Mouse (Mus musculus) heart, embryonic 15.5 days (tissue): ENCODE data around the gene Gtsf1. TPM values are rescaled to one million over a fixed set of nuclear protein-coding genes. Genes with fewer than 3 reads are reported as not detected.
A peak's percentile ranks its signal among the peaks of the same experiment; 100 is the strongest.
"Not testable (repeated sequence)": the region's sequence is repeated elsewhere in the genome, so short reads cannot be mapped to it uniquely, and the experiment has no call there.

Experiments used
- ATAC-seq: fragments of 200-750 bp; cut with Nextera tagmentation; replicated peaks from 2 replicates; pipeline ENCODE4 v1.8.0; 2017; ENCODE audit warnings: low read depth, moderate TSS enrichment; ENCODE audit not compliant: insufficient number of reproducible peaks, insufficient read depth, low FRiP score
- H3K27ac ChIP-seq: fragments of 300-500 bp; sonication (generic); 2 replicates; pipeline ENCODE4 v1.5.1; 2015; ENCODE audit warnings: mild to moderate bottlenecking, inconsistent platforms
- H3K27me3 ChIP-seq: fragments of 300-500 bp; sonication (generic); 2 replicates; pipeline ENCODE4 v1.6.1; 2015; ENCODE audit warnings: inconsistent platforms
- H3K36me3 ChIP-seq: fragments of 300-500 bp; sonication (generic); 2 replicates; pipeline ENCODE4 v1.6.1; 2015; ENCODE audit warnings: mild to moderate bottlenecking, inconsistent platforms
- H3K4me1 ChIP-seq: fragments of 300-500 bp; sonication (generic); replicated peaks from 2 replicates; pipeline ENCODE4 v1.6.1; 2015; ENCODE audit warnings: inconsistent platforms
- H3K4me2 ChIP-seq: fragments of 300-500 bp; sonication (generic); 2 replicates; pipeline ENCODE4 v1.6.1; 2015; ENCODE audit warnings: inconsistent platforms, mild to moderate bottlenecking, moderate library complexity
- H3K4me3 ChIP-seq: fragments of 300-500 bp; sonication (generic); 2 replicates; pipeline ENCODE4 v1.5.1; 2015; ENCODE audit warnings: mild to moderate bottlenecking, inconsistent platforms
- H3K9ac ChIP-seq: fragments of 300-500 bp; sonication (generic); 2 replicates; pipeline ENCODE4 v1.6.1; 2015; ENCODE audit warnings: mild to moderate bottlenecking, inconsistent platforms
- H3K9me3 ChIP-seq: fragments of 300-500 bp; sonication (generic); replicated peaks from 2 replicates; pipeline ENCODE4 v1.6.1; 2016; ENCODE audit warnings: inconsistent platforms
- WGBS: fragments of 180-500 bp; shearing (Covaris S2); methylation state at CpG from one replicate; pipeline ENCODE4 v1.1.7; 2015; ENCODE audit warnings: mixed read lengths; 5-methylcytosine and 5-hydroxymethylcytosine counted together
- polyA plus RNA-seq: library from polyadenylated mRNA; unstranded; fragments of >200 nt; fragmentation: Nextera tagmentation; extraction: Ambion mirVana; gene quantifications from 2 replicates; pipeline ENCODE4 v1.2.1, GENCODE M21; 2015

Gene Gtsf1
- polyA plus RNA-seq, 1 experiment from 2014 or later, result 32.6 TPM

- WGBS, result 44% methylated on average over 2 of the region's 2 CpGs
- Histone ChIP-seq H3K4me2 (no peak overlapping the region), H3K4me3 (no peak overlapping the region), H3K9ac (no peak overlapping the region), H3K9me3 (no peaks in the 10 kb centered on the region), H3K27ac (no peak overlapping the region), H3K4me1 (0 out of 2 replicates have a peak, but pooled peaks cover 3% of the 10 kb centered on the region), H3K27me3 (no peaks in the 10 kb centered on the region), H3K36me3 (no peaks in the 10 kb centered on the region)
- ATAC-seq, result no peak
Observed at GRCm38 (mm10) chr15:103427017-103427416, 3.3 kb downstream of the Gtsf1 start.

- not testable (repeated sequence) for ATAC-seq, H3K36me3 ChIP-seq, H3K9me3 ChIP-seq, H3K4me2 ChIP-seq, H3K9ac ChIP-seq, H3K27ac ChIP-seq, H3K4me1 ChIP-seq, H3K4me3 ChIP-seq, H3K27me3 ChIP-seq
- 83% methylated on average over 3 of the region's 3 CpGs for WGBS
Observed at GRCm38 (mm10) chr15:103405586-103405985, 24.7 kb downstream of the Gtsf1 start.

- Histone ChIP-seq H3K27me3 (no peaks in the 10 kb centered on the region), H3K27ac (no peak overlapping the region), H3K9ac (no peak overlapping the region), H3K4me2 (no peak overlapping the region), H3K4me3 (no peak overlapping the region), H3K9me3 (no peaks in the 10 kb centered on the region), H3K4me1 (no peaks in the 10 kb centered on the region), H3K36me3 (no peaks in the 10 kb centered on the region)
- ATAC-seq, result no peak
- 88% methylated on average over 5 of the region's 5 CpGs for WGBS
Observed at GRCm38 (mm10) chr15:103401361-103401760, 28.9 kb downstream of the Gtsf1 start.

DNA sequence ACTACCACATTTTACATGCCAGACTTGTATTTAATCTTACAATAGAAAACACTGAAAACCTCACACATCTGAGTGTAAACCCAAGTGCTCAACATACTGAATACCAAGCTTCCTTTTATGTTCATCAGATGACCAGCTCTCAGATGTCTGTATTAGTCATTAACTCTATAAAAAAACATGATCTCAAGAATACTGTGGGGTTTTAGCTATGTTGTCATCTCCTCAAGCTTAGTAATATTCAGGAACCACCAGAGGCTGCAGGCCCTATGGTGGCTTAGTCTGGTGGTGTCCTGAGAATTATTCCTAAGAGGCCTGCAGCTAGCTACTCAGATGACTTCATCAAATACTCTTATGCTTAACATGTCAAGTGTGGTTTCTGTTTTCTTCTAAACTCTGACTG, 36.7 kb downstream of the Gtsf1 start:
- Histone ChIP-seq H3K4me3 (no peak overlapping the region), H3K9me3 (no peaks in the 10 kb centered on the region), H3K27me3 (no peaks in the 10 kb centered on the region), H3K4me1 (no peaks in the 10 kb centered on the region), H3K4me2 (no peak overlapping the region), H3K27ac (no peak overlapping the region), H3K36me3 (no peaks in the 10 kb centered on the region), H3K9ac (no peak overlapping the region)
- no peak for ATAC-seq

- H3K4me1 ChIP-seq, result peaks cover 13% of the 10 kb centered on the region
- no peak overlapping the region for H3K4me2 ChIP-seq
- no peak overlapping the region for H3K9ac ChIP-seq
- 44% methylated on average over 4 of the region's 4 CpGs for WGBS
- no peak overlapping the region for H3K4me3 ChIP-seq
- H3K27ac ChIP-seq, result no peak overlapping the region
- no peaks in the 10 kb centered on the region for H3K27me3 ChIP-seq
- no peaks in the 10 kb centered on the region for H3K9me3 ChIP-seq
- ATAC-seq, result no peak
- H3K36me3 ChIP-seq, result no peaks in the 10 kb centered on the region
Observed at GRCm38 (mm10) chr15:103388556-103389145, 41.6 kb downstream of the Gtsf1 start.

DNA sequence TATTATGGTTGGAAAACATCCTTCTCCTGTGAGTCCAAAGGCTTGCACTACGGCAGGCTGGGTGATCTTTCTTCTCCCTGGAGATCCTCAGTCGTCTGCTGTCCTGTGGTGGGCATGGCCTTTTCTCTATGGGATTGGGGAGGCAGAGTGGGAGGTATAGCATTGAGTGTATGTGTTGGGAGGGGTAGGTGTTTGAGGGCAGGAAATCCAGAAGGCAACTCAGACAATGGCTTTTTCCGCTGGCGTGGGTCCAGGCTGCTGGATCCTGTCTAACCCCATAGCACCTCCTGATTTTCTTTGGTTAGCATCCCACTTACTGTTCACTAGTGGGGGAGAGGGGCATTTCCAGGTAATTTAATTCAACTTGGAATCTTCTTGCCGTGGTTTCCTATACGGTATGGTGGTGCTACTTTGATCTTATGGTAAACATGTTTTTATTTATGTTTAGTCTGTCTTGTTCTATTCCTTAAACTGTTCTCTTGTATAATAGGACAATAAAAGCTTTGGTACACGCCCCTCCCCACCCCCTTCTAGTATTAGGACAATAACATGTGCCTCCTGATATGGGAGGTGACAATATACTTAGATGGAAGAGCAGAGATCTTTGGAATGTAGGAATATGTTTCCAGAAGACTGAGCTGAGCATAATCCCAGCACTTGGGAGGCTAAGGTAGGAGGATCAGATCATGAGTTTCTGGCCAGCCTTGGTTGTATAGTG, 46.3 kb downstream of the Gtsf1 start:
- Histone ChIP-seq H3K36me3 (no peaks in the 10 kb centered on the region), H3K9me3 (no peaks in the 10 kb centered on the region), H3K9ac (no peak overlapping the region), H3K27me3 (no peaks in the 10 kb centered on the region), H3K4me3 (peak overlapping the region; percentile 16), H3K4me2 (peak overlapping the region; percentile 19), H3K27ac (peak overlapping the region; percentile 78), H3K4me1 (peaks cover 34% of the 10 kb centered on the region)
- 54% methylated on average over 7 of the region's 7 CpGs for WGBS
- ATAC-seq, result peak; percentile 59

DNA sequence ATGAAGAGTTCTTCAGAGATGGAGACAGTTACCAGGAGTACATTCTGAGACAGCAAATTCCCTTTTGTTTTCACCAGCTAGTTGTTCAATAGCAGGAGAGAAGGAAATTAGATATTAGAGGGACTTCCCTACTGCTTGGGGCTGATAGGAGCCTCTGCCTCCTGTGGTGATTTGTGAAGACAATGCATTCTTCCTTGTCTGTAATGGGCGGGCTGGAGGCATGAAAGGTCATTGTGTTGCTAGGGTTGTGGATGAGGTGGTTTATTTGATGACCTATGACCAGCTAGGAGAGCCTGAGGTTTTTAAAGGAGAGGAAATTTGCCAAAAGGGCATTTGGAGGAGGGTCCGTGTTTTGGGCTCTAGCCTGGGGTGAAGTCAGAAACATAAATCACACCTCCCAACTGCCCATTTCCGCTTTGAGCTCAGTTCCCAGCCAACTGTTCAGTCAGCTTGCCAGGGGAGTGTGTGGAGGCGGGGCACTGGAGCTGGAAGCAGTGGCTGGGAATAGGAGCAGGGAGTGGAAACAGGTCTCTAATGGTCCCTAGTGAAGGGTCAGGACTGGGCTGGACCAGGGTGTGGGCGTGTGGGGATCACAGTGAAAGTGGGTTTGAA, 47.4 kb downstream of the Gtsf1 start:
- Histone ChIP-seq H3K4me2 (peak overlapping the region; percentile 19), H3K27me3 (no peaks in the 10 kb centered on the region), H3K27ac (peak overlapping the region; percentile 78), H3K9ac (no peak overlapping the region), H3K9me3 (no peaks in the 10 kb centered on the region), H3K4me1 (peaks cover 45% of the 10 kb centered on the region), H3K4me3 (peak overlapping the region; percentile 16; the same call in 1 of the 2 replicates), H3K36me3 (no peaks in the 10 kb centered on the region)
- 38% methylated on average over 5 of the region's 5 CpGs for WGBS
- ATAC-seq, result peak; percentile 73

GRCm38 (mm10) chr15:103382075-103382474, 48.2 kb downstream of the Gtsf1 start:
- H3K9ac ChIP-seq, result no peak overlapping the region
- ATAC-seq, result no peak
- H3K27me3 ChIP-seq, result no peaks in the 10 kb centered on the region
- WGBS, result 72% methylated on average over 2 of the region's 2 CpGs
- peak overlapping the region; percentile 35; the same call in 1 of the 2 replicates for H3K27ac ChIP-seq
- no peaks in the 10 kb centered on the region for H3K36me3 ChIP-seq
- H3K4me1 ChIP-seq, result peaks cover 53% of the 10 kb centered on the region
- H3K4me2 ChIP-seq, result no peak overlapping the region
- H3K9me3 ChIP-seq, result no peaks in the 10 kb centered on the region
- H3K4me3 ChIP-seq, result no peak overlapping the region

- H3K9me3 ChIP-seq, result no peaks in the 10 kb centered on the region
- H3K9ac ChIP-seq, result no peak overlapping the region
- no peaks in the 10 kb centered on the region for H3K27me3 ChIP-seq
- peaks cover 50% of the 10 kb centered on the region for H3K4me1 ChIP-seq
- no peaks in the 10 kb centered on the region for H3K36me3 ChIP-seq
- no peak overlapping the region for H3K4me2 ChIP-seq
- no peak overlapping the region for H3K4me3 ChIP-seq
- 22% methylated on average over 3 of the region's 3 CpGs for WGBS
- peak overlapping the region; percentile 64 for H3K27ac ChIP-seq
- peak; percentile 50; the same call in 1 of the 2 replicates for ATAC-seq
Observed at GRCm38 (mm10) chr15:103378665-103379356, 51.5 kb downstream of the Gtsf1 start.

DNA sequence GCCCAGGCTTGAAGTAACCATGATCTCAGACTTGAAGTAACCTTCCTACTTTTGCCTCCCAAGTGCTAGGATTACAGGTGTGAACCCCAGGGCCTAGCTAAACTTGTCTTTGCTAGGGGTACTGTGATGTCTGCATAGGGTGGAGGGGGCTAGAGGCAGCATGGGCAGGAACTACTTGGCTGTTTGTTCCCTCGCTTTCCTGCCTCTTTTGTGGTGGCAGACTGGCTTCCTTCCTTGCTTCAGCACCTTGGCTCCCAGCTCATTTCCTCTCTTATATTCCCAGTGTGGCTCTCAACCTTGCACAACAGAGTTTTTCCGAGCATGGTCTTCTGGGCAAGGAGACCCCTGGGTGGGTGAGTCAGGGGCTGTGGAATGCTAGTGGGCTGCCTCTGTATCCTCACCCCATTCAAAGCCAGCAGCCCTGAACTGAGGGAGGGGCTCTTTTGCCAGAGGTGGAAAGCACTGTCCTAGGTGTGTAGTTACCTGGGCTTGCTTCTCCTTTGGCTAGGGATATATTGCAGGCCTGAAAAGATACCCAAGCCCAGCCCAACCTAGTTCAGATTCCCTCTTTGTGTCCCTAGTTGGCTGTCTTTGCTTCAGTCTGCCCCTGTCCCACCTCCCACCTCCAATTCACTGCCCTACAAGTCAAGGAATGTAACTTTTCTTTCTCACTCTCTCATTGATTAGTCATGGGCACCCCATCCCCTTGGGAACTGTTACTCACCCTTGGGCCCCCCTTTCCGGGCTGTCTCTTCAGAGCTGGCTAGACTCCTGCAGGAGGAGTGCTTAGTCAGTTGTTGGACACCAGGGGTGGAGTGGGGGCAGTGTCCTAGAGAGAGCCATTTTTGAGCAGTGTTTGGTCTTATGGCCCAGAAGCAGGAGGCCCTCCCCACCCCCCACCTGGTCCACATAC, 52.3 kb downstream of the Gtsf1 start:
- 53% methylated on average over 3 of the region's 3 CpGs for WGBS
- Histone ChIP-seq H3K9me3 (no peaks in the 10 kb centered on the region), H3K4me2 (no peak overlapping the region), H3K36me3 (no peaks in the 10 kb centered on the region), H3K9ac (no peak overlapping the region), H3K27me3 (no peaks in the 10 kb centered on the region), H3K27ac (peak overlapping the region; percentile 64), H3K4me1 (peaks cover 42% of the 10 kb centered on the region), H3K4me3 (no peak overlapping the region)
- ATAC-seq, result no peak
